Mouse (Mus musculus) stomach, adult 2 months (tissue): Measurements from ENCODE around the gene Cnga2. TPM values are rescaled to one million over a fixed set of nuclear protein-coding genes. Genes with fewer than 3 reads are reported as not detected.

Source experiments
- polyA plus RNA-seq: library from polyadenylated mRNA; depleted of rRNA; stranded (reverse); fragments of >200 nt; gene quantifications from 2 replicates; pipeline ENCODE4 v1.2.3, GENCODE M21; 2012; rRNA removed

Cnga2 gene
- not detected in 2 replicates for polyA plus RNA-seq

DNA sequence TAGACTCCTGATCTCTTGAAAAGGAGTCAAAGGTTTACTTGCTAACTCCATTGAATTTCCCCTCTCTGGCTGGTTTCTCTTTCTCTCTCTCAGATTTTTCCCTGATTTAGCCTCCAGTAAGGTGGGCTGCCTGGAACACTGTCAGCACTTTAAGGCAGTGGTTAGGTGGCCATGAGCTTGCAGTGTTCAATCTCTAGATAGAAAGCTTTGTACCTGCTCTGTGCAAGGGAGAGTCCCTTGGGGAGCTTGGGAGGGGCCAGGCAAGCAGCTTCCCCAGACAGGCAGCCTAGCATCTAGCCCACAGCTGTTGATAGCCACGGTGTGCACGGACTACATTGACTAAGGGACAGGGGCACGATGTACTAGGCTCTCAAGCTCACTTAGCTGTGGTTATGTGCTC is at the start of gene Cnga2:
TSS of gene Cnga2 (plus strand) at position 301 of the 400 bp plus-strand sequence.

DNA sequence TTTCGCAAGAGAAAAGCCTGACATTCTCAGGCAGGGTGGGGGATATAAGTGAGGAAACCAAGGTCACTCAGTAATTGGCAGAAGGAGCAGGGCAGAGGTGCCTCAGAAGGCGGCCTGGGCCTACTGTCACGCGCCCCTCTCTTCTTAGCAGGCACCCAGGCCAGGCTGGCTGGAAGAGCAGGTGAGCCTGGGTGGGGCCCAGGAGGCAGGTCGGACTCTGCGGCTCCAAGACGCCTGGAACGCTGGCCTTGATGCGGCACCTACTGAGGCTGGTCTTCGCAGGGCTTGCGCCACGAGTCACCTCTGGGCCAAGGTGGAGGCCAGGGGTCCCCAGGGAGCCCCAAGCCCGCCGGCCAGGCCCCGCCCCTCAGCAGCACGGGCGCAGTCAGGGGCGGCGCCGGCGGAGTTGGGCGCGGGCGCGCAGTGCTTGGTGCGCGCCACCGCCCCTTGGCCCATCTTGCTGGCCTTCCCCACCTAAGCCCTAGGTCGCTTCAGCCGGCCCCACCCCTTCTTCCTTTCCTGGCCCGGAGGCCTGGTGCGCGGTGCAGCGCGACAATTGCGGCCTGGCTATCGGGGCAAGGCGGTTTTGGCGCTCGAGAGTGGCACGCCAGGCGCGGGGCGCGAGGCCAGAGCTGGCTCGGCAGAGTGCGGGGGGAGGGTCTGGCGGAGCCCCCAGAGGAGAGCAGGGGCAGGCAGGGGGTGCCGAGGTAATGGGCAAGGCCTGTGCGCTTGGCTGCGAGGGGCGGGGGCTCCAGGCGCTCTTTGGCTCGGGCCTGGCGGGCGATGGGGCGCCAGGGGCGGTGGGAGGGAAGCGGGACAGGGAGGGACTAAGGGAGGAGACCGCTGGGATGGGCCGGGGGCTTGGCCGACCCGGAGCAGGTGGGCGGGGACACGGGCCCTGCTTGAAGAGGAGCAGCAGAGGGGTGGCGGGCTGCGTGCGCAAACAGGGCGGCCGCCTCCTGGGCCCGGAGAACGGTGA is 29.3 kb upstream of the Cnga2 start, which contains the start of gene Prrg3:
TSS of gene Prrg3 (plus strand) at position 552 of the 979 bp plus-strand sequence.

DNA sequence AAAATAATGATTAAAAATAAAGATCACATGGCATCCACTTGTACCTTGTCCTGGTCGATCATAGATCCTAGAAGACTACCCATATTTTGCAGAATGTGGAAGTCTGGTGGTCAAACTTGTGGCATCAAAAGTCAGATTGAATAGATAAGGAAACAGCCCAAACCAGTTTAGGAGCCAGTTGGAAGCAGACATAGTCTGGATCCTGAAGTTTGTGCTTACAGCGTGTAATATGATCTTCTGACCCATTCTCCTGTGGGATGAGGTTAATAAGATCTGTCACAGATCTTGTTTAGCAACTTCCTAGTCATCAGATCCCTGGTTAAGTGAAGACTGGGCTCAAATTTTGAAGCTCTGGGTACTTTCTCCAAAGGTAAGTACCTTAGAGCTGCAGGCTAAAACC is 19.0 kb upstream of the Cnga2 start, which contains the start of gene Fate1:
TSS of gene Fate1 (plus strand) at position 301 of the 400 bp plus-strand sequence.

Other genes with a start within 250 kb of the Cnga2 start
- 1.3 and 1.6 TPM in 2 replicates for gene Vma21, start 175.9 kb upstream of the Cnga2 start, polyA plus RNA-seq
- 0.05 and 0.08 TPM in 2 replicates for gene Gm1141, start 70.8 kb upstream of the Cnga2 start, polyA plus RNA-seq
- gene Prrg3, start 29.2 kb upstream of the Cnga2 start, polyA plus RNA-seq: 0.27 and 0.43 TPM in 2 replicates
- not detected in 2 replicates for gene Fate1, start 18.9 kb upstream of the Cnga2 start, polyA plus RNA-seq
- gene Magea4, start 230.2 kb downstream of the Cnga2 start, polyA plus RNA-seq: not detected in 2 replicates